Mouse (Mus musculus) olfactory bulb, adult 2 months (tissue): ENCODE data around the gene Krtap19-1. TPM values are rescaled to one million over a fixed set of nuclear protein-coding genes. Genes with fewer than 3 reads are reported as not detected.

Source experiments
- H3K27ac ChIP-seq: fragments of 200-500 bp; 2 replicates; pipeline ENCODE4 v1.5.1; 2012; ENCODE audit warnings: low read depth, low read length; ENCODE audit not compliant: insufficient read depth
- H3K4me1 ChIP-seq: fragments of 200-500 bp; 2 replicates; pipeline ENCODE4 v1.6.1; 2012; ENCODE audit warnings: low read length; ENCODE audit not compliant: control insufficient read depth, insufficient read depth
- H3K4me3 ChIP-seq: fragments of 200-500 bp; 2 replicates; pipeline ENCODE4 v1.5.1; 2012; ENCODE audit warnings: mild to moderate bottlenecking, low read depth, low read length, moderate library complexity; ENCODE audit not compliant: insufficient read depth
- CTCF ChIP-seq: fragments of 200-500 bp; IDR thresholded peaks from 2 replicates; pipeline ENCODE4 v1.5.1; 2012; ENCODE audit warnings: low read depth, mild to moderate bottlenecking, low read length, moderate library complexity; ENCODE audit not compliant: insufficient read depth
- POLR2A ChIP-seq: fragments of 200-500 bp; IDR thresholded peaks from 2 replicates; pipeline ENCODE4 v1.6.1; 2012; ENCODE audit warnings: mild to moderate bottlenecking, low read depth, low read length, moderate library complexity; ENCODE audit not compliant: insufficient read depth
- WGBS: fragments of 180-500 bp; shearing (Covaris S2); methylation state at CpG from one replicate; pipeline ENCODE4 v1.1.7; 2018; 5-methylcytosine and 5-hydroxymethylcytosine counted together
- polyA plus RNA-seq: library from polyadenylated mRNA; stranded (reverse); fragments of >200 nt; gene quantifications from 2 replicates; pipeline ENCODE4 v1.2.4, GENCODE M21; 2012; ENCODE audit warnings: low replicate concordance; ENCODE audit not compliant: missing spikeins, insufficient read depth, insufficient read length

Gene Krtap19-1
- polyA plus RNA-seq = not detected in 2 replicates

DNA sequence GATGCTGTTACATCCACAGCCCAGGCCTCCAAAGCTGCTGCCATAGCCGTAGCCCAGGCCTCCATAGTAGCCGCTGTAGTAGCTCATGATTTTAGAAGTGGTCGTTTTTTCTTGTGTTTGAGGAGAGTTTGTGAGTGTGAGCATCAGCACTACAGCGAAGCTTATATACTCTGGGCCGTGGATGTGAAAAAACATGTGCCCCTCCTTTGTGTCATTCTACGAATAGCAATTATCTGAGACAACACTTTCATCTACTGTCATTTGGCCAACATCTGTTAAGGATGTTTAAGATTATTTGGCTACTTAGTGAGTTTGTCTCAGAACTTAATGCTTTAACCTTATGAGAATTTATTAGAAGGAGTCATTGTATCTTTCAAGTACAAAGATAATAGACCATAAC, at the start of gene Krtap19-1:
Krtap19-1 (minus strand) TSS at position 101 of the 400 bp plus-strand sequence.
- TF ChIP-seq CTCF = no peak
- TF ChIP-seq POLR2A = no peak
- 89% methylated on average over 6 of the region's 6 CpGs for WGBS
- Histone ChIP-seq H3K4me1 (no peaks in the 10 kb centered on the region), H3K4me3 (no peak within 1 kb of the TSS), H3K27ac (no peak within 1 kb of the TSS)

DNA sequence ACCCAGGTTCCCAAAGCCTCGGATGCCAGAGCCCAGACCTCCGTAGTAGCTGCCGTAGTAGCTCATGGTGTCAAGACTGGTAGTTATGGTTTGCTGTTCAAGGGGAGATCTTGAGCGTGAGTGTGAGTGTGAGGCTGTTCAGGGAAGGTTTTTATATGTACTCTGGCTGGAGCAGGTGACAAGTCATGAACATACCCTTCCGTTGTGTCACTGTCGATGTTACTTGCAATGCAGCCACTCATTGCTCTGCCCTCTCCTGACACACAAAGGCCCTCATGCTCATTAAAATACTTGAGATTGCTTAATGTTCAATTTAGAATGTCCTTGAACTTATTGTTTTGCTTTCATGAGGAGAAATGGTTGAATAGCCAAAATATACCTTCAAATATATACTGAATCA, 27.1 kb upstream of the Krtap19-1 start, which contains the start of gene Krtap19-5:
Krtap19-5 (minus strand) TSS at position 101 of the 400 bp plus-strand sequence.
- no peaks in the 10 kb centered on the region for H3K4me1 ChIP-seq
- H3K27ac ChIP-seq = no peak within 1 kb of the TSS
- no peak within 1 kb of the TSS for H3K4me3 ChIP-seq
- TF ChIP-seq CTCF (no peak), POLR2A (no peak)
- WGBS = 93% methylated on average over 6 of the region's 6 CpGs

DNA sequence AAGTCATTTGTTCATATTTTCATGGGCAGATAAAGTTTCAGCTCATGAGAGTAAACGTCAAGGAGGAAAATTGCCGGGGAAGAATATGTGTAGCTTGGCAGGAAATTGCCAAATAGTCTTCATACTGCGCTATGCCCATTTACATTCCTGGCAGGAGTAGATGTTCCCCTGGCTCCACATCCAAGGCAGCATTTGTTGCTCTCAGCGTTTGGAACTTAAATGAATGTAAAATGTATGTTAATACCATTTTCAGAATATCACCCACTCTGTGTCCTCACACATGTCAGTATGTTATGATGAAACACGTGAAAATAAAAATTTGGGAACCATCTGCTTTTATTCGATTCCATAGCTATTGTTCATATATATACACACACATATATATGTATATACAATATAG, 17.7 kb upstream of the Krtap19-1 start:
- no peak for TF ChIP-seq CTCF
- TF ChIP-seq POLR2A = no peak
- no peak overlapping the region for H3K27ac ChIP-seq
- no peaks in the 10 kb centered on the region for H3K4me1 ChIP-seq
- no peak overlapping the region for H3K4me3 ChIP-seq
- WGBS = 85% methylated on average over 6 of the region's 6 CpGs

DNA sequence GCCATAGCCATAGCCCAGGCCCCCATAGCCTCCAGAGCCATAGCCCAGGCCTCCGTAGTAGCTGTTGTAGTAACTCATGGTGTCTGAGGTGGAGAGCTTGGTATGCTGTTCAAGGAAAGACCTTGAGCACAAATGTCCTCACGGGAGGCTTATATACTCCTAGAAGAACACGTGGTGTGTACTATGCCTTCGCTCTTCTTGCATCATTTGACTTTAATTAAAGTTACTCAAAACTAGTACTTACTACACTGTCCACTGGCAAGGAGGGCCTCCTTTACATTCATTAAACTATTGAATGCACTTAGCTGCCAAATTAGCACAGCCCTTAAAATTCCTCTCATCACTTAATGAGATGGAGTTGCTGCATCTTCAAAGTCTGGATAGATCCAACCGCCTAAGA, 15.8 kb upstream of the Krtap19-1 start, which contains the start of gene Krtap19-4:
Krtap19-4 (minus strand) TSS at position 101 of the 400 bp plus-strand sequence.
- no peak for TF ChIP-seq CTCF
- no peak for TF ChIP-seq POLR2A
- H3K4me1 ChIP-seq = no peaks in the 10 kb centered on the region
- WGBS = 93% methylated on average over 5 of the region's 5 CpGs

DNA sequence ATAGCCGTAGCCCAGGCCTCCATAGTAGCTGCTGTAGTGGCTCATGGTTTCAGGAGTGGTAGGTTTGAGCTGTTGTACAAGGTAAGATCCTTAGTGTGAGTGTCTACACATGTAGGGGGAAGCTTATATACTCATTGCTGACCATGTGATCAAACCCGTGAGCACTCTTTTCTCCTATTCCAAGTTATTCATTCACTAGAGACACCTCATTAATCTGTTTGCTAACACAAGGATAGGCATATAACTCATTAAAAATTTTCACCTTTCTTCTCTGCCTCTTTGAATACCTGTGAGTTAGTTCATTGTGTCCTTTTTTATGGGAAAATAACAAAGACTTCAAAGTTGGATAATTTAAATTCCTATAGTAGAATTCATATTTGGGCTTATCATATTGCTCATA, 8.7 kb upstream of the Krtap19-1 start, which contains the start of gene Krtap19-3:
Krtap19-3 (minus strand) TSS at position 101 of the 400 bp plus-strand sequence.
- no peak within 1 kb of the TSS for H3K4me3 ChIP-seq
- no peak within 1 kb of the TSS for H3K27ac ChIP-seq
- H3K4me1 ChIP-seq = no peaks in the 10 kb centered on the region
- no peak for TF ChIP-seq CTCF
- no peak for TF ChIP-seq POLR2A
- WGBS = 93% methylated on average over 2 of the region's 2 CpGs

More for the DNA sequence above, 15.8 kb upstream of the Krtap19-1 start, which contains the start of gene Krtap19-4:
- H3K4me3 ChIP-seq = no peak within 1 kb of the TSS
- H3K27ac ChIP-seq = no peak within 1 kb of the TSS

DNA sequence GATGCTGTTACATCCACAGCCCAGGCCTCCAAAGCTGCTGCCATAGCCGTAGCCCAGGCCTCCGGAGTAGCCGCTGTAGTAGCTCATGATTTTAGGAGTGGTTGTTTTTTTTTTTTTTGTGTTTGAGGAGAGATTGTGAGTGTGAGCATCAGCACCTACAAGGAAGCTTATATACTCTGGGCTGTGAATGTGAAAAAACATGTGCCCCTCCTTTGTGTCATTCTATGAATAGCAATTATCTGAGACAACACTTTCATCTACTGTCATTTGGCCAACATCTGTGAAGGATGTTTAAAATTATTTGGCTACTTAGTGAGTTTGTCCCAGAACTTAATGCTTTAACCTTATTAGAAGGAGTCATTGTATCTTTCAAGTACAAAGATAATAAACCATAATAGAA, 5.0 kb upstream of the Krtap19-1 start, which contains the start of gene Krtap19-2:
Krtap19-2 (minus strand) TSS at position 101 of the 400 bp plus-strand sequence.
- Histone ChIP-seq H3K4me3 (no peak within 1 kb of the TSS), H3K27ac (no peak within 1 kb of the TSS), H3K4me1 (no peaks in the 10 kb centered on the region)
- WGBS = 93% methylated on average over 3 of the region's 3 CpGs
- TF ChIP-seq POLR2A = no peak
- no peak for TF ChIP-seq CTCF

DNA sequence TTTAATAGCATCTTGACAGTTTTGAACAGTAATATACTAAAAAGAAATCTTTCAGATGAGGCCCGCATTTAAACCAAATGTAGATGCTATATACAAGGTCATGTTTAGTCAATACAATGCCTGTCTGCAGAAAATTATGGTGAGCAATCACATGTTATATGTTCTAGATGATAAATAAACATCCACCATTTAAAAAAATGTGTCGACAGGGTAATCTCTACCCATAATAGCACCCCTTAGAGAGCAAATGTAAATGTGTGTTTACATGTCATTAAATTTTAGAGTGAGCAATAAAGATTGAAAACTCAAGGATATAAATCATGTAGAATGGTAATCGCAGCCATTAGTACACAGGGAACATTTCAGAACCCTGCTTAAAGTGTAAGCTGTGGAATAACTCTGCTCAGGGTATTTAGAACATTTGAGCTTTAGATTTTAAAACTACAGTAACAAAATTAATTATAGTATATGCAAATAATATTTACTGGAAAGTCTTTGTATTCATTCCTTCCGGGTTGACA, 4.3 kb downstream of the Krtap19-1 start:
- no peak for TF ChIP-seq CTCF
- TF ChIP-seq POLR2A = no peak
- Histone ChIP-seq H3K4me3 (no peak overlapping the region), H3K27ac (no peak overlapping the region), H3K4me1 (no peaks in the 10 kb centered on the region)
- WGBS = 63% methylated on average over 4 of the region's 4 CpGs

DNA sequence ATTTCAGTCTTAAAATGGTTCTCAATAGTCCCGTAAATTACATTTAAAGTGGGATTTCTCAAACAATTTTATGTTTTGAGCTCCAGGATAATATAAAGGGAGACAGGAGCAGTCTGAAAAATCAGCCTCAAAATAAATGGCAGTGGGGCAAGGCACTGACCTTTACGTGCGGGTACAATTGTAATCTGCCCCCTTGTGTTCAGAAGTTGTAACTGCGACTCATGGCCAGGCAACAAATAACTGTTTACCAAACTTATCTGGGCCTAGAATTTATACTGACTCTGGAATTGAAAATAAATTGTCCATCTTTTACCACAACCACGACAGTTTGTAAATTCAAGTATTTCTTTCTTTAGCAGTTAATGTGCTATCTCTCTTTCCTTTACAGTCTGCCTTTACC, 17.8 kb downstream of the Krtap19-1 start:
- Histone ChIP-seq H3K27ac (no peak overlapping the region), H3K4me3 (no peak overlapping the region), H3K4me1 (no peaks in the 10 kb centered on the region)
- TF ChIP-seq POLR2A (no peak), CTCF (no peak)
- 31% methylated on average over 5 of the region's 5 CpGs for WGBS

DNA sequence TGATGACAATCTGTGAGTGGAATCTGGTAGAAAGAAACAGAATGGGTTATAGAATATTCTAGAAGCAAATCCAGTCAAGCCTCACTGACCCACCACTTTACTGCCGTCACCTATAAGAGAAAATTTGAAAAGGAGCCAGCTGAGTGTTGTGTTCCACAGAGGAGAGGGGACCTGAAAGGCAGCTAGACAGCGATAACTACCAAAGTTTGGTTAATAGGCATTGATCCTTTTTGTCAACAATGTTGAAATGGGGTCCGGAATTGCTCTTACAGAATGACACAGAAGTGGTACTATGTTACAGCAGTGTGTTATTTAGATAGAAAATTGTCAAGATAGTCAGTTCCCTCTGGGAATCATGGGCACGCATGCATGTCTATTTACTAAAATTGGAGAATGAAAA, 20.7 kb downstream of the Krtap19-1 start:
- Histone ChIP-seq H3K27ac (no peak overlapping the region), H3K4me3 (no peak overlapping the region), H3K4me1 (no peaks in the 10 kb centered on the region)
- 87% methylated on average over 4 of the region's 4 CpGs for WGBS
- TF ChIP-seq POLR2A (no peak), CTCF (no peak)
